Mouse (Mus musculus): Measurements from ENCODE around the gene Mrpl45. TPM values are rescaled to one million over a fixed set of nuclear protein-coding genes. Genes with fewer than 3 reads are reported as not detected.

Gene Mrpl45
- polyA plus RNA-seq, 1 experiment: 13.4 TPM

DNA sequence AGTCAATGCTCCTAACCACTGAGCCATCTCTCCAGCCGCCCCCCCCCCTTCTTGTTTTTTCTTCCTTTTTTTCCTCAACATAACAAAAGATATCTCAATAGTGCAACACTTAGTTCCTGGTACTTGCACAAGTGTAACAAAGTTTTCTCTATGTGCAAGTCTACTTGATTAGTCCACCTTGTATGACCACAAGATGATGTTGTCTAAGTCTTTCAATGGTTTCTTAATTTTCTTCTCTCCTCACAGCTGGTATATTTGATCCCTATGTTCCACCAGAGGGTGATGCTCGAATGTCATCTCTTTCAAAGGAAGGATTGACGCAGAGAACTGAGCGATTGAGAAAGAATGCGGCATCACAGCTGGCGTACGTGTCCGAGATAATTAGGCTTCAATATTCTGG, 5.7 kb downstream of the Mrpl45 start:
- TF ChIP-seq GATA1 (IDR thresholded peaks at IDR 0.05; ENCODE audit: low read length): no peak

DNA sequence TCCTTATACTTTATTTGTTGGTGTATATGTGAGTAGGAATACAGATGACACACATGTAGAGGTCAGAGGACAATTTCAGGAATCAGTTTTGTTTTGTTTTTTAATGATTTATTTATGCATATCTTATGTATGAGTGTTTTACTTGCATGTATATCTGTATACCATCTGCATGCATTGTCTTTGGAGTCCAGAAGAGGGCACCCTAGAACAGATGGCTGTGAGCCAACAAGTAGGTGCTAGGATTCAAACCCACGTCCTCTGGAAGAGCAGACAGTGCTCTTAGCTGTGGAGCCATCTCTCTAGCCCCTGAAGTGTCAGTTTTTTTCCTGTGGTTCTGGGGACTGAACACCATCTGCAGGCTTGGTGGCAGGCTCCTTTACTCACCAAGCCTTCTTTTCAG, 9.7 kb downstream of the Mrpl45 start:
- TF ChIP-seq GATA1 (IDR thresholded peaks at IDR 0.05; ENCODE audit: low read length): no peak

DNA sequence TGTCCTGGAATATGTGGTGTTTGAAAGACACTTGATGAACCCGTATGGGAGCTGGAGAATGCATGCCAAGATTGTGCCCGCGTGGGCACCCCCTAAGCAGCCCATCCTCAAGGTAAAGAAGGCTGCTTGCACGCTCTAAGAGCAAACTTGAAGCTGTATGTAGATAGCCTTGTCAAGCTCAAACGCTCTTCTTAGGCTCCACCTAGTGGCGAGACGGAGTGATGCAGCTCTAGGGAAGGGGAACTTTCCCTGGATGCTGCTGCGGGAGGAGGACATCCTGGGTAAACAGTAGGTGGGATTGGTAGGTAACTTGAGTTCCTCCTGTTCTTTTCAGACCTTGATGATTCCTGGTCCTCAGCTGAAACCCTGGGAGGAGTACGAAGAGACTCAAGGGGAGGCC, 12.6 kb downstream of the Mrpl45 start:
- TF ChIP-seq GATA1 (IDR thresholded peaks at IDR 0.05; ENCODE audit: low read length): no peak

DNA sequence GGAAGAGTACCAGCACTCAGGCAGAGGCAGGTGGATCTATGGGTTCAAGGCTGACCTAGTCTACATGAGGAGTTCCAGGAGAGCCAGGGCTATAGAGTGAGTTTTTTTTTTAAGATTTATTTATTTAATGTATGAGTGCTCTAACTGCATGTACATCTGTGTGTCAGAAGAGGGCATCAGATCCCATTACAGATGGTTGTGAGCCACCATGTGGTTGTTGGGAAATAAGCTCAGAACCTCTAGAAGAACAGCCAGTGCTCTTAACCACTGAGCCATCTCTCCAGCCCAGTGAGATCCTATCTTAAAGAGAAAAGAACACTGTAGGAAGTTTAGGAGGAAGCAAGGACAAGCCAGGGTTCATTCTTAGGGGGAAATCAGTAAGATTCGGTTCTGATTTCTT, 14.8 kb downstream of the Mrpl45 start:
- TF ChIP-seq GATA1 (IDR thresholded peaks at IDR 0.05; ENCODE audit: low read length): no peak

DNA sequence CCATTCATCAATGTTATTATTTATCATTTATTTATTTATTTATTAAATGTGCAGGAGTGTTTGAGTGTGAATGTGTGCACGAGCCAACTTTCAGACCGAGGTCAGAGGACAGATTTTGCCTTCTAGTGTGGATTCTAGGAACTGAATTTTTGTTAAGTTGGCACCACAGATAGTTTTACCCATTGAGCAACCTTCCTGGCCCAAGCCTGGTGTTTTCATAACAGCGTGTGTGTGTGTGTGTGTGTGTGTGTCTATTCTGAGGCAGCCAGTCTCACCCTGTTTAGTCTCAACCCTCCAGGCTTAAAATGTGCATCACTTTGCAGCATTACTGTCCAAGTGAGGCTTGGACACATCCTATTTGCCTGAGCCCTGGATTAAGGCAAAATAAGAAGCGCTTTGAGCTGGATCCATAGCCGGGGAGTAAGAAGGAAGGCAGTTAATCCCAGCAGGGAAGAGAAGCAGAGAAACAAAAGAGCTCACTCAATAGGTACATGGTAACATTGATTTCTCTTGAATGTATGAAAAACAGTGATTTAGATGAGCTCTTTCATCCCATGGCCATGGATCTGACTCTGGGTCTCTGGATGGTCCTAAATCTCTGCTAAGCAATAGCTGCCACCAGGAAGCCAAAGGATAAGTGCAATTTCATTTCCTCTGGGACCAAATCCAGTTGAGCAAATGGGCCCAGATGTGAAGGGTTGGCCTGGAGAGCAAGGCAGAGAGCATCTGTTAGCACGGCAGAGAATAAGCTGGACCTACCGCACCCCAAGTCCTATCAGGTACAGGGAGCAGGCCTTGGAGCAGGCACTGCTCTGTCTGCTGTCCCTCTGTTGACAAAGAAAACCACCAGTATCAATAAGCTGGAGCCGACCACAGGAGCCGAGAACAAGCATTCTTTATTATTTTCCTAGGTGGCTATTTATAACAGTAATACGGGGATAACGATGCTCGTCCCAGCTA, 16.0 kb downstream of the Mrpl45 start:
- no peak for TF ChIP-seq GATA1 (IDR thresholded peaks at IDR 0.05; ENCODE audit: low read length)

DNA sequence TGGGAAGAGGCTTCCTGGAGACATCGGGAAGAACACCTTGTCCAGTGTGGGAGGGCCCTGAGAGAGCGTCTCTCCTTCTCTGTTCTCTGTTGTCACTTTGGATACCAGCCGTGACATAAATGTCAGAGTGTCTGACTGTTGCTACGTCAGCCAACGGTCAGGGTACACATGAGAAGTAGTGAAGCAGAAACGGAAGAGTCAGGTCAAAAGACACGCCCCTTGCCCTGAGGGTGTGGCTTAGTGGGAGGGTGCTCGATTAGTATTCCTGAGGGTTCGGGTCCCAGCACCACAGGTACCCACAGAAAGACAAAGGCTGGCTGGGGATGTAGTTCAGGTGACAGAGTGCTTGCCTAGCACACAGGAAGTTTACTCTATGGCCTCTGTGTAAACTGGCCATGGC, 17.5 kb downstream of the Mrpl45 start:
- no peak for TF ChIP-seq GATA1 (IDR thresholded peaks at IDR 0.05; ENCODE audit: low read length)

DNA sequence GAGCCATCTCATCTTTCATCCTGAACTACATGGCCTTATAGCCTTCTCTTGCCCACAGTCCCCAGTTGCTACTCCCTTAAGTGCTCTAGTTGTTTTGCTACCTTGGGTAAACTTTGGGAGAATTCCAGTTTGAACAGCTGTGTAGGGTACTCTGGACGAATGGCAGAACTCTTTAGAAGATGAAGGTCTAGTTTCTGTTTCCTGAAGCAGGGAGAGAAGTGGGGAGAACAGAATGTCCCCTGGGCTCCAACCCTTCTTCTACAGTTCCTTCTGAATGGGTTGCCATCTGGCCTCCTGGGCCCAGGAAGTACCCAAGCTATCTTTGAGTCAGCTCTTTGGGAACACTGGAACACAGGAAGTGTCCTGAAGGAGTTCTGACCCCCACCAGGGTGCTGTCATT, 18.4 kb downstream of the Mrpl45 start:
- no peak for TF ChIP-seq GATA1 (IDR thresholded peaks at IDR 0.05; ENCODE audit: low read length)

DNA sequence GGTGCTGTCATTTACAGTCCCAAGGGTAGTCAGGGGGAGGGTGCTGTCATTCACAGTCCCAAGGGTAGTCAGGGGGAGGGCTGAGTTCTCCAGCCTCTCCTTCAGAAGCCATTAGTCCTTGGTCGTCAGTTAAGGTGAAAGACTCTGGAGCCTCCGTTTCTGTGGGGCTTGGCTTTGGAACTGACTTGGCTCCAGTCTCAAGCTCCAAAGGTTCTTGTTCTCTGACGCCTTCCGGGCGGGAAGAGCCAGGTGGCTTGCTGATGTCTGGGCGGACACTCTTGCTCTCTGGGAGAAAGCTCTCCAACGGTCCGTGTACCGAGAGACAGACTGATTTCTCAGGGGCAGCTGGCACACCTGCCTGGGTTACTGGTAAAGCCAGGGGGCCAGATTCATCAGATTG, 18.9 kb downstream of the Mrpl45 start:
- no peak for TF ChIP-seq GATA1 (IDR thresholded peaks at IDR 0.05; ENCODE audit: low read length)

DNA sequence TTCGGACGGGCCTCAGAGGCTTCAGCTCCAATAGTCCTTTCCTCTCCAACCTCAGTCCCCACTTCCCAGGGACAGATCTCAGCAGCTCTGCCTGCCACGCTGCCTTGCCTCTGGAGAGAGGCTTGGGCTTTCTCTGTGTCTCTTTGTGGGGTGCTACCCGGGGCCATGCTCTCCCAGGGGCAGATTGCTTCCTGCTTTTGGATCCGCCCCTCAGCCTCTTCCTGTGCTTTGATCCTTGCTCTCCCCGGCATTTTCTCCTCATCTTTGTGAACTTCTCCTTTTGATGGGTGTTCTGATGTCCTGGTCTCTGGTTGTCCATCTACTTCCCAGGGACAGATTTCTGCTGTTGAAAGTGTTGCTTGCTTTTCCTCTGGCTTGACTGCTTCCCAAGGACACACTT, 20.7 kb downstream of the Mrpl45 start:
- TF ChIP-seq GATA1 (IDR thresholded peaks at IDR 0.05; ENCODE audit: low read length): no peak

DNA sequence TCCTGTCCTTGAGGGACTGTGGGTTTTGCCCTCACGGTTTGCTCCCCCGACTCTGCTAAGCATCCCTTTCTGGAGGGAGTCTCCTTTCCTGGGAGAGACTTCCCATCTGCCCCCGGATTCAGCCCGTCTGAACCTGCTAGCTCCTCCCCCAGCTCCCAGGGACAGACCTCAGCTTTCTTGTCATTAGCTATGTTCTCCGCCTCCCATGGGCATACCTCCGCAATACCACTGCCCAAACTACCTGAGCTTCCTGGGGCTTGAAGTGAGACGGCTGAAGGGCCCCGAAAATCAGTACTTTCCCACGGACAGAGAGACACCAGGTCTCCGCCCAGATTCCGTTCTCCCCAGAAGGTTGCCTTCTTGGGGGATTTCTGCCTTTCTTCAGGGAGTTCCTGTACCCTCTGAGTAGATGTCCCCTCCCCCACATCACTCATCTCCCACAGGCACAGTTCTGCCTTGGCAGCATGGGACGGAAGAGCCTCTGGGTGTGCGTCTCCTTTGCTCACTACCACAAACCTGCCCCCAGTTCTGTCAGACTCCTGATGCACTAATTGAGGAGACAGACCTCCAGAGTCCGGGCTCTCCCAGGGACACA, 21.3 kb downstream of the Mrpl45 start:
- TF ChIP-seq GATA1 (IDR thresholded peaks at IDR 0.05; ENCODE audit: low read length): no peak

DNA sequence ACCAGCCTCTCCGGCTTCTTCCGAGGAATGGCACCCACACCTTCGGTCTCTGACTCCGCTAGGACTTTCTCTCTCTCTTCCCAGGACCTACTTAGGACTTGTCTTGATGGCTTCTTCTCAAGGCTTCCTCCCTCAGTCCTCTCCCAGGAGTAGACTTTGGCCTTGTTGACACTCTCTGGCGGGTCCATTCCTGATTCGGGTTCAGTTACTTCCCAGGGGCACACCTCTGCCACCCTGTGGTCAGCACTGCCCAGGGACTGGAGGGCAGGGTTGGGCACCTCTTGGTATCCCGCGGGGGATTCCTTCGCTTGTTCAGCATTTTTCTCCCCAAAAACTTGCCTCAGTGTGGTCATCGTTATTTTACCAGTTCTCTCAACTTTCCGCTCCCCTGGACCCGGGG, 21.8 kb downstream of the Mrpl45 start:
- no peak for TF ChIP-seq GATA1 (IDR thresholded peaks at IDR 0.05; ENCODE audit: low read length)

DNA sequence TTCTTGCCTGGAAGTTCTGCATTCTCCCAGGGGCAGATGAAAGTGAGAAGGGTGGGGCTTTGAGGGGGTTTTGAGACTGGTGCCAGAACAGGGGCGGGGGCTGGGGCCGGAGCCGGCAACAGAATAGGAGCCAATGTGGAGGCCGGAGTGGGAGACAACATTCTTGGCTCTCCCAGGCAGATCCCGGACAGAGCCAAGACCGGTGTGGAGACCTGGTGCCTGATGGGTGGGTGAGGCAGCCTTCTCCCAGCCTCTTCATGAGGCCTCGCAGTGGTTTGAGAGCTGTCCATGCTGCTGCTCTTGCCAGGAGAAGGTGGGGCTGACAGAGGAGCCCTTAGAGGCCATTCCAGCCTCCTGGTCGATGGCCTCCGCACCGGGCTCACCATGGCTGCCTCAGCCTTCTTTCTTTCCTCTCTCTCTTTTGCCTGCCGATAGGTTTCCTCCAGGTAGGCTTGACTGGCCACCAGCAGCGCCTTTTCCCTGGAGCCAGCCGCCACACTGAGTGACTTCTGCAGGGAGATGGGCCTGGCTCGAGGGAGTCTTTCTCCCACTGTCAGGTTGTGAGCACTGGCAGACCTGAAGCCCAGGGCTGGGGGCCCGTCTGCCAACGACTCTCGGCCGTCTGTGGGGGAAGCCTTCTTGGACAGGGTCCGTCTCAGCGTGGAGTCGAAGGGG, 22.9 kb downstream of the Mrpl45 start:
- TF ChIP-seq GATA1 (IDR thresholded peaks at IDR 0.05; ENCODE audit: low read length): no peak

DNA sequence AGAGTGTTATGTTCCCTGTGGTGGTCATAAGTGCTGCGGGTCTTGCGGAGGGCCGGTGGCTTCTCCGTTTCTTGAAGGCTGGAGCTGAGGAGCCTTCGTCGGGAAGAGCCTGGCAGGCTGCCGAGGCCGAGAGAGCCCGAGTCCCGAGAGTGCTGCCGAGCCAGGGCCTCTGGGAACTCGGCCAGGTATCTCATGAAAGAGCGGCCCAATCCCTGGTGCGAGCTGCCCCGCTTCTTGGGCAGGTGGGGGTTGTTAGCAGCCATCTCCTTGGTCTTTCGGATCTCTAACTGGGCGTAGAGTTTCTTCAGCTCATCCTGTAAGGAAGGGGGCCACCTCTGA, 23.4 kb downstream of the Mrpl45 start:
- TF ChIP-seq GATA1 (IDR thresholded peaks at IDR 0.05; ENCODE audit: low read length): no peak

DNA sequence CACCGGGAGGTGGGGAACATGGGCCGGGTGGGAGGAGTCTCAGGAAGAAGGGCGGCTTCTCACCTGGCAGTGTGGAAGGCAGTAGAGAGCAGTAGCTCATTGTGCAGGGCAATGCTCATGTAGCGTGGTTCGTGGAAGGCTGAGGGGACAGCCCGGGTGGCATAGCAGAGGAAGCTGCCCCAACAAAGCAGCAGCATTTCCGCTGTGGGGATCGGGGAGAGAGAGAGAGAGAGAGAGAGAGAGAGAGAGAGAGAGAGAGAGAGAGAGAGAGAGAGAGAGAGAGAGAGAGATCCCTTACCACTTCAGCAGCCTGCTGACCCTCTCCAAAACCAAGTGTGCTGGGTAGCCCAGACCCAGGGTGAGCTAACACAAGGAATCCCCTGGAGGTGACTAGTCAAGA, 27.7 kb downstream of the Mrpl45 start:
- no peak for TF ChIP-seq GATA1 (IDR thresholded peaks at IDR 0.05; ENCODE audit: low read length)

DNA sequence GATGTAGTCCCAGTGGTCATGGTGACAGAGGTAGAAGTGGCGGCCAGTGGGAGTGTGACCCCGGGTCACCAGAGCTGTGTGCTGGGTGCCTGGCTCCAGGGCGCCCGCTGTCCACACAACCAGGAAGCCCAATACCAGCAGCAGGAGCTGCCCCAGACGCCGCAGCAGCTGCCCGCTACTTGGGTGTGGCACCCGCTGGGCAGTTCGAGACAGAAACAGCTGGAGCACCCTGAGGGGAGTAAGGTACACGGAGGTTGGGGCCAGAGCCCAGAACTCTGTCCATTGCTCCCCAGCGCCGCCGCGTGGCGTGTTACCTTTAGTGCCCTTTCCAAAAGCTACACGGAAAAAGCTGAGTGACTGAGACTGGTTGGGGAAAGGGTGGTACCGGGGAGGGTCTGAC, 28.1 kb downstream of the Mrpl45 start:
- no peak for TF ChIP-seq GATA1 (IDR thresholded peaks at IDR 0.05; ENCODE audit: low read length)

DNA sequence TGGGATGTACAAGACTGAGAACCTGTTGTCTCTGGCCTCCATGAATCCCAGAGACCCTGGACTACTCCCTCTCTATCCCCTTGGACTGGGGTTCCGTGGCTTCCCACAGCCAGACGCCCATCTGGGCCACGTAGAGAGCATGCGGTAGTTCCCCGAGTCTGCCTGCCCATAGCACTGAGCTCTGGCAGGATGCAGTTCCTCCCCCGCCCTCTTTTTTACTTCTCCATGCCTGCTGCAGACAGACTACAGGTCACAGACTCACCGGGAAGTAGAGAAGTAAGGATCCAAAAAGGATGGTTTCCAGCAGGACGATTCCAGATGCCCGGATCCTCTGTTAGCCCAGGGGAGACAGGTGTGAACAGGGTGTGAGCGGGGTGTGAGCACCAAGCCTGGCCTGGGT, 29.9 kb downstream of the Mrpl45 start:
- no peak for TF ChIP-seq GATA1 (IDR thresholded peaks at IDR 0.05; ENCODE audit: low read length)

DNA sequence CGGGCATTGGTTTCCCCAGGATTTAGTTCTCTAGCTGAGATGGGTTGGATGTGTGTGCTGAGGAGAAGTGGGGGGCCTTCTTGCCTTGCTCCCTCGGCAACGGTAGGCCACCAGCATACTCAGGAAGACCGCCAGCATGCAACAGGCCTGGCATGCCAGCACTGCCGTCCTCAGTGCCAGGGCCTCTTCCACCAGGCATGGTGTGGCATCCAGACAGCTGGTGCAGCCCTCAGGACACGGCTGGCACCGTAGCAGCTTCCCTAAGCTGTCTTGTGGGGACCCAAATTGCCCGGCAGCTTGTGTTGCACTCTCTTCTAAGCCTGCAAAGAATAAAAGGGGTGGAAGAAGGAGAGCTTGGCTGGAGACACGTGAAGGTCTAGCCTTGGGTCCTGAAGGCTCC, 30.9 kb downstream of the Mrpl45 start:
- no peak for TF ChIP-seq GATA1 (IDR thresholded peaks at IDR 0.05; ENCODE audit: low read length)
